Mouse (Mus musculus): ENCODE measurements around the gene Osbpl6. TPM values are rescaled to one million over a fixed set of nuclear protein-coding genes. Genes with fewer than 3 reads are reported as not detected.
A peak's percentile ranks its signal among the peaks of the same experiment; 100 is the strongest.

Gene Osbpl6
- polyA plus RNA-seq, 1 experiment from 2014 or later = 23.1 TPM

GRCm38 (mm10) chr2:76524451-76524850 is 118.1 kb downstream of the Osbpl6 start:
- no peak for ATAC-seq

GRCm38 (mm10) chr2:76525645-76526044 is 119.3 kb downstream of the Osbpl6 start:
- Histone ChIP-seq H3K9me3 (replicated peaks; ENCODE audit: control insufficient read depth, low read length, poor library complexity, severe bottlenecking) (no peaks in the 10 kb centered on the region), H3K9ac (ENCODE audit: low read depth, low read length) (no peak overlapping the region), H3K27me3 (ENCODE audit: control insufficient read depth, insufficient read depth, low read depth, low read length) (no peaks in the 10 kb centered on the region), H3K4me2 (ENCODE audit: low read length) (no peak overlapping the region), H3K4me1 (ENCODE audit: control insufficient read depth, insufficient read depth, low read length) (no peaks in the 10 kb centered on the region; the same call in 1 of the 2 replicates), H3K36me3 (ENCODE audit: control insufficient read depth, insufficient read depth, low read length) (no peaks in the 10 kb centered on the region), H3K4me3 (ENCODE audit: low read depth, low read length) (no peak overlapping the region), H3K27ac (ENCODE audit: low read length) (no peak overlapping the region)
- ATAC-seq = no peak
- WGBS = 33% methylated on average over 3 of the region's 3 CpGs

More at GRCm38 (mm10) chr2:76524451-76524850, 118.1 kb downstream of the Osbpl6 start:
- no peaks in the 10 kb centered on the region for H3K36me3 ChIP-seq (ENCODE audit: control insufficient read depth, insufficient read depth, low read length)
- WGBS = 49% methylated on average over 5 of the region's 5 CpGs
- H3K27me3 ChIP-seq (ENCODE audit: control insufficient read depth, insufficient read depth, low read depth, low read length) = no peaks in the 10 kb centered on the region
- H3K9ac ChIP-seq (ENCODE audit: low read depth, low read length) = no peak overlapping the region
- H3K4me1 ChIP-seq (ENCODE audit: control insufficient read depth, insufficient read depth, low read length) = no peaks in the 10 kb centered on the region; the same call in 1 of the 2 replicates
- no peak overlapping the region for H3K4me2 ChIP-seq (ENCODE audit: low read length)
- H3K4me3 ChIP-seq (ENCODE audit: low read depth, low read length) = no peak overlapping the region
- H3K27ac ChIP-seq (ENCODE audit: low read length) = no peak overlapping the region
- no peaks in the 10 kb centered on the region for H3K9me3 ChIP-seq (replicated peaks; ENCODE audit: control insufficient read depth, low read length, poor library complexity, severe bottlenecking)

GRCm38 (mm10) chr2:76532490-76533126 is 126.3 kb downstream of the Osbpl6 start:
- Histone ChIP-seq H3K27ac (ENCODE audit: low read length) (peak overlapping the region; percentile 46), H3K4me1 (ENCODE audit: control insufficient read depth, insufficient read depth, low read length) (peaks cover 15% of the 10 kb centered on the region), H3K4me3 (ENCODE audit: low read depth, low read length) (no peak overlapping the region), H3K36me3 (ENCODE audit: control insufficient read depth, insufficient read depth, low read length) (no peaks in the 10 kb centered on the region), H3K9ac (ENCODE audit: low read depth, low read length) (no peak overlapping the region), H3K27me3 (ENCODE audit: control insufficient read depth, insufficient read depth, low read depth, low read length) (no peaks in the 10 kb centered on the region), H3K4me2 (ENCODE audit: low read length) (no peak overlapping the region), H3K9me3 (replicated peaks; ENCODE audit: control insufficient read depth, low read length, poor library complexity, severe bottlenecking) (no peaks in the 10 kb centered on the region)
- ATAC-seq = peak; percentile 67
- WGBS = 61% methylated on average over 14 of the region's 14 CpGs

- no peaks in the 10 kb centered on the region for H3K36me3 ChIP-seq (ENCODE audit: control insufficient read depth, insufficient read depth, low read length)
- H3K27me3 ChIP-seq (ENCODE audit: control insufficient read depth, insufficient read depth, low read depth, low read length) = no peaks in the 10 kb centered on the region
- ATAC-seq = peak; percentile 62; the same call in 1 of the 2 replicates
- no peak overlapping the region for H3K4me3 ChIP-seq (ENCODE audit: low read depth, low read length)
- 48% methylated on average over 7 of the region's 7 CpGs for WGBS
- peaks cover 19% of the 10 kb centered on the region for H3K4me1 ChIP-seq (ENCODE audit: control insufficient read depth, insufficient read depth, low read length)
- H3K9me3 ChIP-seq (replicated peaks; ENCODE audit: control insufficient read depth, low read length, poor library complexity, severe bottlenecking) = no peaks in the 10 kb centered on the region
- no peak overlapping the region for H3K27ac ChIP-seq (ENCODE audit: low read length)
- H3K4me2 ChIP-seq (ENCODE audit: low read length) = no peak overlapping the region
- H3K9ac ChIP-seq (ENCODE audit: low read depth, low read length) = no peak overlapping the region
Observed at GRCm38 (mm10) chr2:76534932-76535331, 128.6 kb downstream of the Osbpl6 start.

GRCm38 (mm10) chr2:76541900-76542299 is 135.6 kb downstream of the Osbpl6 start:
- Histone ChIP-seq H3K4me2 (ENCODE audit: low read length) (no peak overlapping the region), H3K4me1 (ENCODE audit: control insufficient read depth, insufficient read depth, low read length) (peaks cover 6% of the 10 kb centered on the region; the same call in 1 of the 2 replicates), H3K9me3 (replicated peaks; ENCODE audit: control insufficient read depth, low read length, poor library complexity, severe bottlenecking) (no peaks in the 10 kb centered on the region), H3K9ac (ENCODE audit: low read depth, low read length) (no peak overlapping the region), H3K36me3 (ENCODE audit: control insufficient read depth, insufficient read depth, low read length) (no peaks in the 10 kb centered on the region), H3K27me3 (ENCODE audit: control insufficient read depth, insufficient read depth, low read depth, low read length) (no peaks in the 10 kb centered on the region), H3K4me3 (ENCODE audit: low read depth, low read length) (no peak overlapping the region), H3K27ac (ENCODE audit: low read length) (no peak overlapping the region)
- 92% methylated on average over 9 of the region's 9 CpGs for WGBS
- ATAC-seq = no peak

- Histone ChIP-seq H3K4me2 (ENCODE audit: low read length) (no peak overlapping the region), H3K36me3 (ENCODE audit: control insufficient read depth, insufficient read depth, low read length) (no peaks in the 10 kb centered on the region), H3K9ac (ENCODE audit: low read depth, low read length) (no peak overlapping the region), H3K27me3 (ENCODE audit: control insufficient read depth, insufficient read depth, low read depth, low read length) (no peaks in the 10 kb centered on the region), H3K4me3 (ENCODE audit: low read depth, low read length) (no peak overlapping the region), H3K27ac (ENCODE audit: low read length) (no peak overlapping the region), H3K4me1 (ENCODE audit: control insufficient read depth, insufficient read depth, low read length) (peaks cover 6% of the 10 kb centered on the region; the same call in 1 of the 2 replicates), H3K9me3 (replicated peaks; ENCODE audit: control insufficient read depth, low read length, poor library complexity, severe bottlenecking) (no peaks in the 10 kb centered on the region)
- no peak for ATAC-seq
- WGBS = 83% methylated on average over 5 of the region's 5 CpGs
Observed at GRCm38 (mm10) chr2:76542921-76543320, 136.6 kb downstream of the Osbpl6 start.

- no peak for ATAC-seq
- H3K4me3 ChIP-seq (ENCODE audit: low read depth, low read length) = no peak overlapping the region
Observed at GRCm38 (mm10) chr2:76545539-76545938, 139.2 kb downstream of the Osbpl6 start.

GRCm38 (mm10) chr2:76548171-76548570 is 141.9 kb downstream of the Osbpl6 start:
- H3K27ac ChIP-seq (ENCODE audit: low read length) = no peak overlapping the region
- 76% methylated on average over 10 of the region's 10 CpGs for WGBS
- no peak overlapping the region for H3K9ac ChIP-seq (ENCODE audit: low read depth, low read length)
- H3K27me3 ChIP-seq (ENCODE audit: control insufficient read depth, insufficient read depth, low read depth, low read length) = no peaks in the 10 kb centered on the region
- H3K9me3 ChIP-seq (replicated peaks; ENCODE audit: control insufficient read depth, low read length, poor library complexity, severe bottlenecking) = no peaks in the 10 kb centered on the region
- H3K4me2 ChIP-seq (ENCODE audit: low read length) = no peak overlapping the region
- ATAC-seq = no peak
- no peaks in the 10 kb centered on the region for H3K4me1 ChIP-seq (ENCODE audit: control insufficient read depth, insufficient read depth, low read length)
- no peak overlapping the region for H3K4me3 ChIP-seq (ENCODE audit: low read depth, low read length)
- no peaks in the 10 kb centered on the region; the same call in 1 of the 2 replicates for H3K36me3 ChIP-seq (ENCODE audit: control insufficient read depth, insufficient read depth, low read length)

More at GRCm38 (mm10) chr2:76545539-76545938, 139.2 kb downstream of the Osbpl6 start:
- WGBS = 80% methylated on average over 8 of the region's 8 CpGs
- H3K4me1 ChIP-seq (ENCODE audit: control insufficient read depth, insufficient read depth, low read length) = no peaks in the 10 kb centered on the region
- no peaks in the 10 kb centered on the region for H3K9me3 ChIP-seq (replicated peaks; ENCODE audit: control insufficient read depth, low read length, poor library complexity, severe bottlenecking)
- no peak overlapping the region for H3K4me2 ChIP-seq (ENCODE audit: low read length)
- H3K27me3 ChIP-seq (ENCODE audit: control insufficient read depth, insufficient read depth, low read depth, low read length) = no peaks in the 10 kb centered on the region
- H3K27ac ChIP-seq (ENCODE audit: low read length) = no peak overlapping the region
- H3K9ac ChIP-seq (ENCODE audit: low read depth, low read length) = no peak overlapping the region
- H3K36me3 ChIP-seq (ENCODE audit: control insufficient read depth, insufficient read depth, low read length) = no peaks in the 10 kb centered on the region; the same call in 1 of the 2 replicates

- Histone ChIP-seq H3K9ac (ENCODE audit: low read depth, low read length) (no peak overlapping the region), H3K27ac (ENCODE audit: low read length) (no peak overlapping the region), H3K9me3 (replicated peaks; ENCODE audit: control insufficient read depth, low read length, poor library complexity, severe bottlenecking) (no peaks in the 10 kb centered on the region), H3K27me3 (ENCODE audit: control insufficient read depth, insufficient read depth, low read depth, low read length) (no peaks in the 10 kb centered on the region), H3K4me2 (ENCODE audit: low read length) (no peak overlapping the region), H3K4me3 (ENCODE audit: low read depth, low read length) (no peak overlapping the region), H3K36me3 (ENCODE audit: control insufficient read depth, insufficient read depth, low read length) (no peaks in the 10 kb centered on the region; the same call in 1 of the 2 replicates), H3K4me1 (ENCODE audit: control insufficient read depth, insufficient read depth, low read length) (no peaks in the 10 kb centered on the region)
- ATAC-seq = no peak
- 81% methylated on average over 7 of the region's 7 CpGs for WGBS
Observed at GRCm38 (mm10) chr2:76548836-76549235, 142.5 kb downstream of the Osbpl6 start.
